Mouse (Mus musculus) lung, postnatal 0 days (tissue): ENCODE measurements at regions not wholly inside any gene's neighbourhood (a gene's known extent, or its start where the extent isn't known, plus 50 kb on each side); places are given as distances from the start of the nearest gene placed in this dataset.

Source experiments
- CTCF ChIP-seq: IDR thresholded peaks from 2 replicates; pipeline ENCODE4 v1.5.1; 2016; ENCODE audit warnings: antibody characterized with exemption, mild to moderate bottlenecking
- EP300 ChIP-seq: IDR thresholded peaks from 2 replicates; pipeline ENCODE4 v1.6.1; 2016; ENCODE audit warnings: antibody characterized with exemption, mild to moderate bottlenecking, control low read depth

DNA sequence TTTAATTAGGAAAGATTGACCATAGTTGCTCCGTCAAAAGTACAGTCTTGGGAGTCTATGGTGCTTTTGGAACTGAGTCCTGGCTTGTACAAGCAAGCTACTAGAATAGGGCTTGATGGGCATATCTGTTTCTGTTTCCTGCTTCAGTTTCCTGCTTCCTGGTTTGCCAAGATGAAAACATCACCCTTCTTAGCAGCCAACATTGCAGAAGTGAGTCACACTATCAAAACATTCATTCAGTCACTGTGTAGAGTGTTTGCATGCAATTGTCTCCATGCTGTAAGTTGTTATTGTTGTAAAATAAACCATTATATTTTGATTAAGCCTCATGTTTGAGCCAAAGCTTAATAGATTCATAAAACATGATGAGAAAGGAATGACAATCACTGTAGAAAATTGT is 149.3 kb upstream of the Neil3 start:
- TF ChIP-seq EP300, result peak; percentile 51; the same call in 1 of the 2 replicates
- no peak for TF ChIP-seq CTCF
